Mouse (Mus musculus) kidney, adult 11 months (tissue): ENCODE measurements around the gene Cd180.

Source experiments
- DNase-seq: peaks from one replicate; pipeline ENCODE4 v3.0.0; 2022

Gene Cd180

DNA sequence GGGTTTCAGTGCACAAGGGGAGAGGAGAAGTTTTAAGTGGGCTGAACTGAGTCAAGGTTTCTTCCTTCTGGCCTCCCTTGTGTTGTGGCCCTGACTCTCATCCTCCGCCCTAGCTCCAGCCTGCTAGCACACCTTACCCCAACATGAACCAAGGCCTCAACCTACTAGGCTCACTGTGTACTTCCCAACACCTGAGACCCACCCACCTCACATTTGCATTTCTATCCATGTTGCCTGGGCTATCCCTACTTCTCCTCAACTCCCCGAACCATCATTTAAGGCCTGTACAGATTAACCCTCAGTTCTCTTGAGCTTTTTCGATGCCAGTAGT is 51.9 kb downstream of the Cd180 start:
- no peak for DNase-seq

DNA sequence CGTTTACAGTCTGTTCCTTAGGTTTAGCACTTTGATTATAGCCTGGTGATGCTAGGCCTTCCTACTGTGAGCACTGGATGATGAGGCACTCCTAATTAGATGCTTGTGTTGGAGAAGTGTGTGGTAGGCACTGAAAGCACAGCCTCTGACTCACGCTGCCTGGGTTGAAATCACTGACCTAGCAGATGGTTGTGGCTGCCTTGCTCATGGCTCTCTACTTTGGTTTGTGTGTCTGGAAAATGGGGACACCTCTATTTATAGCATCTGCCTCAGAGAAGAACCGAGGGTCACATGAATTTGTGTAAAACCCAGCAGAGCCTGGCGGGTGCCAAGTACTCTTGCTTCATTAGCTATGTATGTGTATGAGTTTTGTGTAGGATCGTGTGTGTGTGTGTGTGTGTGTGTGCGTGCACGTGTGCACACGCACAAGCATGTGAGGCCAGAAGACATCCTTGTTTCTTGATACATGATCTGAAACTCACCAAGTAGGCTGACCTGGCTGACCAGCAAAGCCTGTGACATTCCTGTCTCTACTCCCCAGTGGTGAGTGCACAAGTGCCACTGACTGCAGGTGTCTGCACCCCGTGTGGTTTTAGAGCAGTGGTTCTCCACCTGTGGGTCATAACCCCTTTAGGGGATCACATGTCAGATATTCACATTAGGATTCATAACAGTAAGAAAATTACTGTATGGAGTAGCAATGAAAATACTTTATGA is 52.4 kb downstream of the Cd180 start:
- DNase-seq, result no peak

DNA sequence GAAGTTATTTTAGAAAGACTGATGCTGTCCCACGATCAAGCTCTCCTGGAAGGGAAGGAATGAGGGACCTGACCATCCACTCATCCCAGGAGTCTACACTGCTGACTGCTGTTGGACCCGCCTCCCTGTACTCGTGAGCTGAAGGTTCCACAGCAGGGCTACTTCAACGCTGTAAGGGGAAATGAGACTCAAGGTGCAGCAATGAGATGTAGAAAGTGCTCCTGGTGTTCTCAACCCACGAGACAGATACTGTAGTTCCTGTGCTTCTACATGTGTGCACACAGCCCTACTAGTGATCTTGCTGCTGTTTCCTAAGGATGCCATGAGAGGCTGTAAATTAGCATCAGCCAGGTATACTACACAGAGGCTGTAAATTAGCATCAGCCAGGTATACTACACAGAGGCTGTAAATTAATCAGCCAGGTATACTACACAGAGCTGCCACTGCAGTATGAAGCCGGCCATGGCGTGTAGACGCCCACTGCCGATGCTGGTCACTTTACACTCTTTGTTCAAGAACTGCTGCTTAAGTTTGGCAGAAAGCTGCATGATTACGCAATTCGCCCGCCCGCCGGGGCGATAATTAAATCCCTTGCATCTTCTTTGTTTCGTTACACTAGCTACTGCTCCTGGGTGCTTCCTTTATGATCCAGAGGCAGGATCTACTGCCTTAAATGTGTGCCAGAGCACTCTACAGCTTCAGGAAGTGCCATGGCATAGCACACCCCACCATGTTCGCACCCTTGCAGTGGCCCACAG is 53.6 kb downstream of the Cd180 start:
- DNase-seq, result no peak

DNA sequence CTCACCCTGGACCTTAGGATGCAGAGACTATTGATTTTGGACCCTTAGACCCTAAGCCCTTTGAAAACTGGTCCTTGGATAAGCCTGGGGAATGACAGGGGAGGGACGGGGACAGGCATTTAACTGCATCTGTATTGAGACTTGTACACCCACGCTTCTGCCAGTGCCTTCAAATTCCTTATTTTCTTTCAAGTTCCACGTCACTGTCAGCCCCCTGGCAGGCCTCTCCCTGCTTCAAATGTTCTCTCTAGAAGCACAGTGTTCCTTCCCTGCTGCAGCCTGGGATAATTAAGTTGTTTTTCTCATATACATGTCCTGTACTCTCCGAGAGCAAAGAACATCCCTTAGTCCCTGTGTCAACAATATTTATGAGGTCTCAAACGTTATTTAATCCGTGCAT is 55.8 kb downstream of the Cd180 start:
- no peak for DNase-seq

DNA sequence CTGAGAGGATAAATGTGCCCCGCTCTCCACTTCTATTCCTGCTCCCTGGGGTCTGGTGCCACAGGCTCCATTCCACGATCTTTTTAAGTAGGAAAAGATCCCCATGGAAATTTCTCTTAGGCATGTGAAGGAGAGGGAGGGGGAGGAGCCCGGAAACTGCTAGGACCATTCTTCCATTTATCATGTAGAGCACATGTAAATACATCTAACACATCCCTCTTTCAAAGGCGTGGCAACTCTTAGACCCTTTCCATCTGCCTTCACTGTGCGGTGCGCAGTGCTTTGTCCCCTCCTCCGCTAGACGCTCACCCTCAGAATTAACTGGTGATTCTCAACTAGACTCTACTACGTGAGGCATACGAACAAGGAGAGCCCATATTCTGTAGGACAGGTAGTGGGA is 56.5 kb downstream of the Cd180 start:
- no peak for DNase-seq

DNA sequence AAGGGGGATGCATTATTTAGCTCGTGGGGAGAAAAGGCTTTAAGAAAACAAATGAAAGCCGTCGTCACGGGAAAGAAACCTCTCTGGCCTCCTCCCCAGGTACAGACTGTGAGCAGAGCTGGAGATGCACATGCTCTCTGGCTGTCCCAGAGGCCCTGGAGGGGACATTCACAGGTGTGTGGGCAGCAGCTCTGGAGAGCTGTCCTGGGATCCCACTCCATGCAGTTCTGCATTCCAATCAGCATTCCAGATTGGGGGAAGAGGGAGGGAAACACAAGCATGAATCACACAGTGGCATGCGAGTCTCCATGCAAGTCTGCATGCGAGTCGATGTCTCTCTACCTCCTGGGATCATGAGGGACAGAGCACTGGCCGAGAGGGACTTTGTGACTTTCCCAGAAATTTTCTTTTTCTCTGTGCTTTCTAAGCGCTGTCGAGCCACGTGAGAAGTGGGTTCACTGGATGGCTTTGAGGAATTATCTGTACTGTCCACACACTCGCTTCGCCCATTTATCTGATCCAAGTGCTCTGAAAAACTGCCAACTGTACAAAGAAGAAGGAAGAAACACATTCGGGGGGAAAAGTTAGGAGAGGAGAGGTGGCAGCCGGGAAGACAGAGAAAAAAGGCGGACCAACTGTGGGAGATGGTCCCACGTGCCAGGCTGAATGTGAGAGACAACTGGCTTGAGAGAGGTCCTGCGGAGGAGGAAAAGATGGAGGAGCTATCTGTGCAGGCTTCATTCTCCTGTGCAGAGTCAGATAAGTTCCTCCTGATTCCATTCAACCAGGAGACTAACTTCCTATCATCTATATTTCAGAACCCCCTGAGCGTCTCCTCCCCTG is 60.6 kb downstream of the Cd180 start:
- DNase-seq, result no peak

DNA sequence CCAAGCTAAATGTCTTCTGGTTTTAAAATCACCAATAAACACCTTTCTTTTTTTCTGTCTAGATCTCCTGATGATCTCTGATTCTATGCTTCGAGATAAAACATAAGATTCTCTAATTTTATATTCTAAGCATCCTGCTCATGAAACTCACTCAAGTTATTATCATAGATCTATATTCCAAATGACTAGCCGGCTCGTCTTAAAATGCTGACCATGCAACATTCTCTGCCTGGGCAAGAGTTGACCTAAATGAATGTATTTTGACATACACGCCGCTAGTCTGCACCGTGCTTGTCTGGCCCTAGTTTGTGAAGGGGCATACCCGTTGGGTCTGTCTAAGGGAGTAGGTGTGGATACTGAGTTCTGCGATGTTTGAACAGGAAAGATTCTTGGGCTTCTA is 61.8 kb downstream of the Cd180 start:
- DNase-seq, result no peak

DNA sequence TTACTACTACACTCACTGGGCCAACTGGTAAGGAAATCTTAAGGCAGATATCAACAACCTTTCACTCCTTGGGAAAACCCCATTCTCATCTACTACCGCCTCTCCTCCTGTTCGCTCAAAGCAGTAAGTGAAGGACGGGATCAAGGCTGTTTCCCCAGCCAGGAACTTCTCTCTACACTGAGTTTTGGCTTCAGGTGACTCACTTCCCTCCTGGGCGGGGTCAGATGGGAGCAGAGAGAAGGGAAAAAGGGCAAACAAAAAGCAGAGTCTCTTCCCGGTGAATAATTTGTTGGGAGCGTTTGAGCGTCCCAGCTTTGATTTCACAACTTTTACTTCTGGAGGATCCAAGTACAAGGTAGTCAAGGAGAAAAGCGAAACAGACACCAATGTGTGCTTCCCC is 62.7 kb downstream of the Cd180 start:
- no peak for DNase-seq

DNA sequence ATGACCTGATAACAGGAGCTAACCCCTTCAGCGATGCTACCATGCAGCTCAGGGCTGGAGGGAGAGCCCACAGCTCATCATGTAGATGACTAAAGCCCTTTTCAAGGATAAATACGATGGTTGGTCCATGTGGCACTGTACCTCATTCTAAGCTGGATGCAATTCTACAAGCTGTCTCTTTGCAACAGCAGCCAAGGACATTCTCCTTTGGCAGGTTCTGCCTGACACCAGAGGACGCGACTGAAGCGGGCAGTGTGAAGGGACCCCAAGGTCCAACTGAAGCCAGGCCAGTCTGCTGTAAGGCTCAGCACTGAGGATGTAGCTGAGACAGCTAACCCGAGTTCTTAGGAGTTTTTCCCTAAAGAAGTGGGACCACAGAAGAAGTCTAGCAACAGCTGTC is 64.7 kb downstream of the Cd180 start:
- DNase-seq, result no peak

DNA sequence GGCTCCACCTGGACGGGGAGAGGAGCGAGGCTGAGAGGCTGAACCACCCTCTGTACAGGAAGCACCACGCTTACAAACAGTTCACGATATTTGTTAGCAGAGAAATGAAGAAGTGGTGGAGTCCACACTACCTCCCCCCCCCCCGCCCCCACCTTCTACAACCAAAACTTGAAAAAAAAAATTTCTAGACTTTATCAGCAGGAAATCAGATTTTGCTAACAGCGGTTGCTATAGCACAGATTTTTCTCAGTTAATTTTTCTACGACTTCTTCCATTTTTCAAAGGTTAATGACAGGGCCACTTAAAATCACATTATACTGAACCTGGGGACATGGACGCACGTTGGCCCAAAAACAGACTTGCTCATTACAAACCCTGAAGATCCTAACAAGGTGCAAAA is 68.1 kb downstream of the Cd180 start:
- DNase-seq, result no peak

DNA sequence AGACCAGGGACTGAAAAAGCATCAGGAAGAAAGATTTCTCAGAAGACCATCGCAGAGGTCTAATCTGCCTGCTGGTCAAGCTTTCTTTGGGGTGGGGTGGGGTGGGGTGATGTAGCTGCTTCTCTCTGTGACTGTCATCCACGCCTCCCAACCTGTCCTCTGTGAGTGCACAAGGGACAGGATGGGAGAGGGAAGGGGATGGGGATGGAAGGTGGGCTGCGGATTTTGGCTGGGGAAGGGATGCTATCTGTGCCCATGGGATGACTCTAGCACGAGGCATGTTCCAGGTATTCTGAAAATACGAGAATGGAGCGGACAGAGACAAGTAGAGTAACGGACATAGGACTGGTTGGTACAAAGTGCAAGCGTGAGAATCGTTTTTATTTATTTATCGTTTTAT is 68.8 kb downstream of the Cd180 start:
- DNase-seq, result no peak

DNA sequence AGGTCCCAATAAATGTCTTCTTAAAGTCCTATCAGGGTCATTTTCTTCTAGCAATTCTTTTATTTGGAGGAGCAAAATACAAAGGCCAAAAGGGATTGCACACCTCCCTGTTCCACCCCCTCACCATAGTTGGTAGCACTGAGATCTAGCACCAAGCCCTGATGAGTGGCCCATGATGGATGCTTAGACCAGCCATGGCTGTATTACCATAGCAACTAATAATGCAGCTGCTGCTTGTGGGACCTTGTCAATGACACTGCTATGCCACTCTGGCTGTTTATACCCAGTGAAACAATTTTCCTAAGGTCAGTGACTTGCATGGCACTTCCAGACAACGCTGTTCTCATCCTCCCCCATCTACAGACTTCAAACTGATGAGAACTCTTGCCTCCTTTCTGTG is 70.9 kb downstream of the Cd180 start:
- DNase-seq, result no peak

DNA sequence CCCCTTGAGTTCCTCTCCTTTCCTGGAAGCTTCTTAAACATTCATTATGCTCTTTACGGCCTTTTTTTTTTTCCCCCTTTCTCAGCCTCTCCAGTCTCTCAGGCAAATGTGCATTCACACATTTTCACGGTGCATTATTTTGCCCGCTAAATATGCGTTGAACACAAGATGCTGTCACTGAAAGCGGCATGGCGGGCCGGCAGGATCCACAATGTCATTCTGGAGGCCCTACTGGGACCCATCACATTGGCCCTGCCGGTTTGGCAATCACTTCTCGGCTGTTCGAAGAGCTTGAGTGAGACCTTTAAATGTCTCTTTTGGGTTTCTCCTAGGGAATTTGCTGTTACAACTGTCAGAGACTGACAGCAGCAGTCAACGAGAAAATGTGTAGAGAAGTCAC is 71.9 kb downstream of the Cd180 start:
- no peak for DNase-seq

DNA sequence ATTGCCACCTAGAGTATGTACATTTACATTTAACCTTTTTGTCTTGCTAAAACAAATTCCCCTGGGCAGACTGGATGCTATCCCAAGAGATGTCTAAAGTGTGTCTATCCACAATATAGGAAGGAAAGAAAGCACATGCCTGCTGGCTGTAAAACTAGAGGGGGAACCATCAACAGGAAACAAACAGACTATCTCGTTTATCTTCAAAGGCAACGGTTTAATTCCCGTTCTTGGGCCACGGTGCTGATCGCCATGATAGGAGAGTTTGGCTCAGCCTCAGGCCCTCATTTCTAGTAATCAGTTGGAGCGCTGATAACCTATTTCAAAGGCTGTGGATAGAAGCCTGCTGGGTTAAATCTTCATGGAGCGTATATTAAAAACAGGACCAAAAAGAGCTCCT is 73.8 kb downstream of the Cd180 start:
- DNase-seq, result no peak

DNA sequence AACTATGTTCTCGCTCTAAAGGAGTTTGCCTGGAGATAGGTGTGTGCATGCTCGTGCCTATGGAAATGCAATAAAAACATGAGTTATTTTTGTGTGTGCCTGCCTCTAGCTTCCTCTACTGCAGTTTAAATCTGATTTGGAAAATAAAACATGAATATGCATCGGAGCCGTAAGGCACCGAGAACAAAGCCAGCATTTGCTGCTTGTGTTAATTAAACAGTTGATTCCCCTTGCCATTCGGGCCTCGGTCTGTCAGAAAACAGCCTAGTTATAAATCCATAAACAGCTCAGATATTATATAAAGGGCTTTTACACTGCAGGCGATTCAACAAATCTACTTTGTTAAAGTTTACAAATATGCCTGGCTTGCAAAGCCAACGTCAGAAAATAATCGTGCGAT is 75.2 kb downstream of the Cd180 start:
- no peak for DNase-seq

DNA sequence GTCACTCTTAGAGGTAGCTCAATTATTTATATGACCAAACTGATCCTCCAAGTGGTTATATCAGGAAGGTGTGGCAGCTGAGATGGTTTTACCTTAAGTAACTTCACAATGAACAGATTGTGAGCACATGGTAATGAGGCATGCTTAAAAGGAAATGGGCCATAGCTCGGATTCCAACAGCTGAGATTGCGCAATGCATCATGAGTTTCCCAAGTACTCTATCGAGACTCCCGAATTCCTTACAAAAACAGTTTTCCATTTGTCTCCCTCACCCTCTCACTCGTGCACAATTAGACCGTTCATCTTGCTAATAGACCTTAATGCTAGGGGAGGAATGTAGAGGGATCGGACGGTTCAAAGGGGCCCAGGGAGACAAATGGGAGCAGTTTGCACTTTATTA is 76.8 kb downstream of the Cd180 start:
- DNase-seq, result peak; percentile 21

DNA sequence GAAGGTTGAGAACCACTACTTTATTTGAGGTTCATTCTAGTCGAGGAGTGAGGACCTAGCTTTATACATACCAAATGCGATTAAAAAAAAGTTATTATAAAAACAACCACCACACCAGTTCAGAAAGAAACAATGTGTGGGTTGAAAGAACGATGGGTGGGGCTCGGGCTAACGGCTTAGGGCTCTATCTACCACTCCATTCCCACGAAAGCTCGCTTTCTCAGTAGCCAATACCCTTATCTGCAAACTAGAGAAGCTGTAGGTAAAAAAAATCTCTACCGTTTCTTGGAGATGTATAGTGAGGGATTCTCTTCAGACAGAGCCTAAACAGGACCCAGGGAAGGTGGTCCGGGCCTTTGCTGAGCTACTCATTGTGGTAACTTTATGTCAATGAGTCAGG is 79.8 kb downstream of the Cd180 start:
- DNase-seq, result no peak

DNA sequence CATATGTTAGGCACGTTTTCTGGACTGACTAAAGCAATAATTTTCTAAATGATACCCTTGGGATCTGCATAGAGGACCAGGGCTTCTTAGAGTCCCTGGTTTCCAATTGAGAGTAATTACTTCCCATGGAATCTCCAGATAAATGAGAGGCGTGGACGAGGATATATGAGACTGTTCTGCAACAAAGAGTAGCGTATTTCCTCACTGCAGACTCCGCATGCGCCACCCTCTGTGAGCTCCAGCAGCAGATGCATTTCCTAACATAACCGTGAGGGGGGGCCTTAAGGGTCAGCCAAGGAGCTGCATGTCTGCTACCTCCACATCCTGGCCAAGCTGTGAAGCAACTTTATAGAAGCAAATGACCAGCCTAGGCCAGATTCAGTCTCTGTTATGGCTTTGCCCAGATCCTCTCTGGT is 81.4 kb downstream of the Cd180 start:
- DNase-seq, result no peak

DNA sequence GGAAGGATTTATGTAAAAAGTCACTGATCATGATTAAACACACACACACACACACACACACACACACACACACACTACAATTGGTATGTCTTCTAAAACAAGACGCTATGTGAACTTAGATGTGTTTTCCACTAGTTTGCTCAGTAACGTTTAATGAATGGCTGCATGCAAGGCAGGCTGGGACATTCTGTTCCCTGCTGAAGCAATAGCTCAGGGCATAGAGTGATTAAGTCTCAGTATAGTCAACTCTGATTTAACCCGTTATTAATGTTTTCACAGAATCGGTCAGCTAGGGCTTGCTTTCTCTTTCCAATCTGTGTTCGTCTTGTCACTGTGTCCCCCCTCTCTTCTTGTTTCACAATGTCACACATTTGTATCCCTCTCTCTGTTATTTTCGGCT is 82.1 kb downstream of the Cd180 start:
- no peak for DNase-seq

DNA sequence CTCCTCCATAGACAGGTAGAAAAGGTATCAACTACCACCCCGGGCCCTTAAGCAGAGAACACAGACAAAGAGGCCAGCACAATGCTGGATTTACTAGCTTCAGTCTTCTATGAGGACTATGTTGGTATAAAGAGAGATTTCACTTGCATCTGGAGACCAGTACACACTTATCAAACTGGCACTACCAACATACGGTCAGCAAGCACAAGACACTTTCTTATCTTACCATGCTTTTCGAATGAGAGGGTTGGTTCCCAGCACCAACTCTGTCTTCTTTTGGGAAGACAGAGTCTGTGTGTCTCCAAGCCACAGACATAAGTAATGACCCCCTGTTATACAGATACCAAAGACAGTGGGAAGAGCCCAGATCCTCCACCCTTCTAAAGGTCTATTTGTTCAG is 85.5 kb downstream of the Cd180 start:
- DNase-seq, result no peak

DNA sequence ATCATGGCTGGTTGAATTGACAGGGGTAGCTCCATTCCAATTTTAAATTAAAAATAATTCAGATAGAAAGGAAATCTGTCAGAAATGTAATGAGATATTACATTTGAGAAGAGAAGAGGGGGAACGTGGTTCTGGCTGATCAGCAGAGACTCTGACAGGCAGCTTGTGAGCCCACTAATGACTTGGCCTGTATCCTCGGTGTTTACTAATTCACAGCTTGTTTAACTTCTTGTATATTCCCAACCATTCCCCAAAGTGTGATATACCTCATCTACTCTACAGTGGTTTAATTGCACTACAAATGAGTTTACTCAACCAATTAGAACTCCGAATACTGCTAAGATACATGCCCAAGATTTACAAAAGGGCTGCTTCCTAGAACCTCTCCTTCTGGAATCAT is 85.9 kb downstream of the Cd180 start:
- no peak for DNase-seq

DNA sequence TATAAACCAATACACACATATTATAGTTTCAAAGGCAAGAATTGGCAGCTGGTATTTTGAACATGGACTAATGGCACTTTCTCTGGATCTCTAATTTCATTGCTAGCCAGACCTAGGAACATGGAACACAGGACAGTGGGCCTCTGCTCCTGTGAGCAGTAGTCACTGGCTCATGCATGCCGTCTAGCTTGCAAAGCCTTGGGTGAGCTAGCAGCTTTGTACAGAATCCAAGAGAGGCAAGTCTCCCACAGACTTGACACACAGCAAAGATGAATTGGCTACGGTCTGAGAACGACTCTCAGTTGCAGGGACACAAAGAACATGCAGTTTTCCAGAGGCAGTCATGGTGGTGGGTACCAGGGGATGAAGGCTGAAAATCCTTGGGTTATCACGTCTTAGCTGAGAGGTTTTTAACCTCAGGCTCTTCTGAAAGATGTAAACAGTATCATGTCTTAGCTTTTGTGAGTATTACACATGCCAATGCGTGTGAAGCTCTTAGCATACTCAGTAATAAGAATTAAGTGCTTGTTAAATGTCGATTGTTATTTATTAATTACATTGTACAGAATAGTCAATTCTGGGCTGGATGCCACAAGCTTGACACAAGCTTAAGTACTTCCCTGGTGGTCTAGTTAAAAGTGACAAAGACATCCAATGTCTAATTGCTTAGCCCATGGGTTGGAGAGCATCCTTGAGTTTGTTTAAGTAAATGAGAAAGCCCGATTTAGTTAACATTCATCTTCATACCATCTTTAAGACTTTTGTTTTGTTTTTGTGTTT is 90.4 kb downstream of the Cd180 start:
- no peak for DNase-seq

DNA sequence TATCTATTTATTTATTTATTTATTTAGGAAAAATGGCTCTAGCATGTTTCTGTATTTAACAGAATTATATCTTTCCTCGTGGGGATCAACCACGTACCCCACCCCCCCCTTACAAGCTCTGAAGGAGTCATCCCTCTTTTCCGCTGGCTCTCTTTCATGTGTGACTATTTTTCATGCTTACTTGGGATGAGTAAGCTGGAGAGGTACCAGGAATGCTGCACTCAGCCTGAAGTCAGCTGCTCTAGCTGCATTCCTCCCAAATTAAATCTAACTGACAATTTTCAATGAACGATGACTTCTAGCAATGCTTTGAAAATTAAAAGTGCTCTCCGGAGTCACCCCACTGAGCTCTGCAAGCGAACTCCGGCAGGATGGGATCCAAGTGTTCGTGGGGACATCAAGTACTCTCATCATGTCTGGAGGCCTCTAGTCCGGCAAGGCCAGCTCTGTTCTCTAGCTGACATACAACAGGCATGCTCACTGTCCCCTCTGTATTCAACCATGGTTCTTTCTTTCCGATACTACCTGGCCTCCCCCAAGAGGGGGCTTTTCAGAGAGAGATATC is 93.4 kb downstream of the Cd180 start:
- no peak for DNase-seq
